Mouse (Mus musculus): ENCODE measurements around the gene Pitpnm2. TPM values are rescaled to one million over a fixed set of nuclear protein-coding genes. Genes with fewer than 3 reads are reported as not detected.

The Pitpnm2 gene
- polyA plus RNA-seq, 1 experiment from 2014 or later = 9.8 TPM

DNA sequence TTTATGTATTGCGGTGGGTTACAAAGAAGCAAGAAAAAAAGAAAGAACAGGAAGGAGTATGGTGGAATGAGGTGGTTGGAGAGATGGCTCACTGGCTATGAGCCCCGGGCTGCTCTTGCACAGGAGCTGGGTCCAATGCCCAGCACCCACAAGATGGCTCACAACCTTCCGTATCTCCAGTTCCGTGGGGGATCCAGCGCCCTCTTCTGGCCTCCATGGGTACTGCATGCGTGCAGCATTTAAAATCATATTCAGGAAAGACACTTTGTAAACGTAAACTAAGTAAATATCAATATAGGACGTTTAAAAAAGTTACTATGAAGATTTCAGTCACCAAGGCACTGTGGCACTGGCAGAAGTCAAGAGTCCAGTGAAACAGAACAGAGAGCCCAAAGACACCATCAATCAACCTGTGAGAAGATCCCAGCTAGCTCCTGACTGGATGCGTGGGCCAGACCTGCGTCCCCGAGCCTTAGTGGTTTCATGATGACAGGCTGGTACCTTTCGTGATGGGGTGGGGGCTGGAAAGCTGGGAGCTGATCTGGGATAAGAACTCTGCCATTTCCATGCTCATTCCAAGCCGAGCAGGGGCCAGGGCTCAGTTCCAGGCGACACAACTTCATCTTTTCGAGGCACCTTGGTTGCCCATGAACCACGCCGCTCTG, 138.4 kb downstream of the Pitpnm2 start:
- TF ChIP-seq CTCF (IDR thresholded peaks at IDR 0.05; ENCODE audit: low read depth) = peak; percentile 86
- Histone ChIP-seq H3K4me3 (ENCODE audit: low read depth, low read length) (peak overlapping the region; percentile 85), H3K4me2 (peak overlapping the region; percentile 94), H3K4me1 (ENCODE audit: insufficient read depth) (0 out of 2 replicates have a peak, but pooled peaks cover 3% of the 10 kb centered on the region), H3K9ac (peak overlapping the region; percentile 64), H3K36me3 (ENCODE audit: insufficient read depth) (peaks cover 5% of the 10 kb centered on the region; the same call in 1 of the 2 replicates), H3K27ac (ENCODE audit: low read depth) (peak overlapping the region; percentile 54; the same call in 1 of the 2 replicates), H3K9me3 (ENCODE audit: low read depth, low read length) (no peaks in the 10 kb centered on the region), H3K27me3 (ENCODE audit: insufficient read depth, low read length) (no peaks in the 10 kb centered on the region)
- ATAC-seq (ENCODE audit: insufficient read depth) (no peak), DNase-seq (peak; percentile 60)
- 19% methylated on average over 17 of the region's 17 CpGs for WGBS

DNA sequence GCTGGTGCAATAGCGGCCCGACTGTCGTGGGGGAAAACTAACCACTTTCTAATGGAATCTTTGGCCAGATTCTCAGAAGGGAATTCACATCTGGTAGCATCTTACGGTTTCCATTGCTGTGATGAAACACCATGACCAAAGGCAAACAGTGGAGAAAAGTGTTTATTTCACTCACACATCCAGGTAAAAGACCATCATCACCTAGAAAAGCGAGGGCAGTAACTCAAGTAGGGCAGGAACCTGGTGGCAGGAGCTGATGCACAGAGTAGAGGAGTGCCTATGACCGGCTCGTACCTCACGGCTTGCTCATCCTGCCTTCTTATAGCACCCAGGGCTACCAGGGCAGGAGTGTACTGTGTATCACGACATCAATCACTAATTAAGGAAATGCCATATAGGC, 146.0 kb downstream of the Pitpnm2 start:
- 92% methylated on average over 9 of the region's 9 CpGs for WGBS

DNA sequence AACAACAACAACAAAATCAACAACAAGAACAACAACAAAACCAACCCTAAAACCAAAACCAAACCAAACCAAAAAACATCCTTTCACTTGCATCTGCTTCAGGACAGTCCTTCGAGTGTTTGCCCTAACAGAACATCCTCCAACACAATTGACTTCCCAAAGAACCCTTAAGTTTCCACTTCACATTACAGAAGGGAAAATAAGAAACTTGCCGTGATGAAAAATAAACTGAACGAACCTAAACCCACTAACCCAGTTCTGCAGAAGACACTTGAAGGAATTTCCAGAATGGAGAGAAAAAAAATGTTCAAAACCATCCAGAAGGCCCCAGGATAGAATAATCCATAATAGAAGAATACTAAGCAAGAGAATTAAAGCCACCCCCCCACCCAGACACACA, 146.5 kb downstream of the Pitpnm2 start:
- no peak for ATAC-seq (ENCODE audit: insufficient read depth)

More for the DNA sequence above, 146.0 kb downstream of the Pitpnm2 start:
- no peak for ATAC-seq (ENCODE audit: insufficient read depth)
- H3K27me3 ChIP-seq (ENCODE audit: insufficient read depth, low read length) = no peaks in the 10 kb centered on the region
- no peak for DNase-seq
- no peak overlapping the region for H3K4me3 ChIP-seq (ENCODE audit: low read depth, low read length)
- H3K9me3 ChIP-seq (ENCODE audit: low read depth, low read length) = no peaks in the 10 kb centered on the region
- no peak overlapping the region for H3K27ac ChIP-seq (ENCODE audit: low read depth)
- no peak overlapping the region for H3K9ac ChIP-seq
- H3K36me3 ChIP-seq (ENCODE audit: insufficient read depth) = no peaks in the 10 kb centered on the region
- H3K4me2 ChIP-seq = no peak overlapping the region
- TF ChIP-seq CTCF (IDR thresholded peaks at IDR 0.05; ENCODE audit: low read depth) = no peak
- no peaks in the 10 kb centered on the region for H3K4me1 ChIP-seq (ENCODE audit: insufficient read depth)

DNA sequence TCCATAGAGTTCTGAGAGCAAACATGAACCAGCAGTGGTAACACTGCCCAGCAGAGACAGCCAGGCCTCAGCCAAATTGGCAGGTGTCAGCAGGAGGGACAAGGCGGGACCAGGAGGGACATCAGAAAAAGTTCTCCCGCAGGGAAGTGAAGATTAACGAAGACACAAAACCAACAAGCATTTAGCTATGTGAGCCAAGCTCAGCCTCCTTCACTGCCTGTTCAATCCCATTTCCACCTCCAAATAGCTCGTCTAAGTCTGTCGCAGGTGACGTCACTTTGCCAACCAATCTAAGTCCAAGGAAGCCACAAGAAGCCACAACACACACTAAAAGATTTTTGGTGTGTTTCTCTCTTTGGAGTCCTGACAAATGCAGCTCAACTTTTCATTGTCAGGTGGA, 147.2 kb downstream of the Pitpnm2 start:
- no peaks in the 10 kb centered on the region for H3K36me3 ChIP-seq (ENCODE audit: insufficient read depth)
- H3K9me3 ChIP-seq (ENCODE audit: low read depth, low read length) = no peaks in the 10 kb centered on the region
- H3K9ac ChIP-seq = no peak overlapping the region
- H3K4me3 ChIP-seq (ENCODE audit: low read depth, low read length) = no peak overlapping the region
- ATAC-seq (ENCODE audit: insufficient read depth) (no peak), DNase-seq (no peak)
- H3K4me1 ChIP-seq (ENCODE audit: insufficient read depth) = no peaks in the 10 kb centered on the region
- H3K27me3 ChIP-seq (ENCODE audit: insufficient read depth, low read length) = no peaks in the 10 kb centered on the region
- TF ChIP-seq CTCF (IDR thresholded peaks at IDR 0.05; ENCODE audit: low read depth) = no peak
- WGBS = 79% methylated on average over 6 of the region's 6 CpGs
- H3K27ac ChIP-seq (ENCODE audit: low read depth) = no peak overlapping the region
- no peak overlapping the region for H3K4me2 ChIP-seq

More for the DNA sequence above, 146.5 kb downstream of the Pitpnm2 start:
- Histone ChIP-seq H3K27me3 (ENCODE audit: insufficient read depth, low read length) (no peaks in the 10 kb centered on the region), H3K36me3 (ENCODE audit: insufficient read depth) (no peaks in the 10 kb centered on the region), H3K4me1 (ENCODE audit: insufficient read depth) (no peaks in the 10 kb centered on the region), H3K9ac (no peak overlapping the region), H3K27ac (ENCODE audit: low read depth) (no peak overlapping the region), H3K4me3 (ENCODE audit: low read depth, low read length) (no peak overlapping the region), H3K9me3 (ENCODE audit: low read depth, low read length) (no peaks in the 10 kb centered on the region), H3K4me2 (no peak overlapping the region)
- 70% methylated on average over 3 of the region's 3 CpGs for WGBS
- TF ChIP-seq CTCF (IDR thresholded peaks at IDR 0.05; ENCODE audit: low read depth) = no peak
- no peak for DNase-seq

DNA sequence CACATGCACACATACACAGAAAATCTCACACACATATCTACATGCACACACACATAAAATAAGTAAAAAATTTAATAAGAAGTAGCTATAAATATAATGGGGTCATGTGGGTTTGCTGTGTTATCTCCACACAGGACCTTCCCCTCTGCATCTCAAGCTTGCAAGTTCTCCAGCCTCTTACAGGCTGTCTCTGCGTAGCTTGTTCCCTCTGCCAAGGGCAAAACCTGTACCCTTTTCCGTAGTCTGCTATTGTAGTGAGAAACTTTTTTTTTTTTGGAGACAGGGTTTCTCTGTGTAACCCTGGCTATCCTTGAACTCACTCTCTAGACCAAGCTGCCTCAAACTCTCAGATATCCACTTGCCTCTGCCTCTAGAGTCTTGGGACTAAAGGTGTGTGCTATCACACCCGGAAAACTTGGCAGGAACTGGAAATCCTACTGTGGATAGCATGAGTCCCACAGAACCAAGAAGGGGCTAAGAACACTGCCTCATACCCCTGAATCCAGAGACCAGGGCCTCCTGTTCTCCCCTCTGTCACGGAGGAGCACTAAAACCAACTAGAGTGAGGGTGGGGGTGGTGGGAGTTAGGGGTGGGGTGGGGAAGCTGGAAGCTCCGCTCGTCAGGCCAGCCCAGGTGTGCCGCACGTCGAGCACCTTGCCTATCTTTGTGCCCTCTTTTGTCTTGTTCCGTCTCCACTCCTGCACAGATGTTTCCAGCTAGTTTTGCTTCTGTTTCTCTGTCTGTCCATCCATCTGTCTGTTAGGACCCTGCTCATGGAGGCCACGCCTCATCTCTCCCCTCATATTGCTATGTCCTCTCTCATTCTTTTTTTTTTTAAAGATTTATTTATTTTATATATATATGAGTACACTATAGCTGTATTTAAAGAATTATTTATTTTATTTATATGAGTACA, 149.2 kb downstream of the Pitpnm2 start:
- Histone ChIP-seq H3K9me3 (ENCODE audit: low read depth, low read length) (no peaks in the 10 kb centered on the region), H3K9ac (no peak overlapping the region), H3K36me3 (ENCODE audit: insufficient read depth) (no peaks in the 10 kb centered on the region), H3K4me3 (ENCODE audit: low read depth, low read length) (no peak overlapping the region), H3K4me2 (no peak overlapping the region), H3K4me1 (ENCODE audit: insufficient read depth) (no peaks in the 10 kb centered on the region), H3K27ac (ENCODE audit: low read depth) (no peak overlapping the region), H3K27me3 (ENCODE audit: insufficient read depth, low read length) (no peaks in the 10 kb centered on the region)
- ATAC-seq (ENCODE audit: insufficient read depth) (no peak), DNase-seq (no peak)
- no peak for TF ChIP-seq CTCF (IDR thresholded peaks at IDR 0.05; ENCODE audit: low read depth)
- WGBS = 89% methylated on average over 11 of the region's 11 CpGs

DNA sequence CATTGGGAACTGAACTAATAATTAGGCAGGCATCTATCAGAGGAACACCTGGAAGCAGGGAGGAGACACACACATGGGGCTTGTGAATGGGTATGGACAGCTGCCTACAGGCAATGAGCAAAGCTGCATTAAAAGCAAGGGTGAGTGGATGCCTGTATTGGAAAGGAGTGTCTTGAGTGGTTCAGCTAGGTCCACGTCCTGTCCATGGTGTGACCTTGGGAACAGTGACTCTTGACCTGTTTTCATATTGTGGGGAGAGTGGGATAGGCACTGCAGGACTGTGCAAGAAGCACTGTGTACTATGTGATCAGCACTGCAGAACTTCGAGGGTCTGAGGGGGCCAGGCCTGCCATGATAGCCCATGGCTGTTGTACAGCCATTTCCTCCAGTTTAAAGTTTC, 150.6 kb downstream of the Pitpnm2 start:
- no peaks in the 10 kb centered on the region for H3K27me3 ChIP-seq (ENCODE audit: insufficient read depth, low read length)
- no peak overlapping the region for H3K9ac ChIP-seq
- H3K4me2 ChIP-seq = no peak overlapping the region
- 72% methylated on average over 2 of the region's 2 CpGs for WGBS
- no peaks in the 10 kb centered on the region for H3K4me1 ChIP-seq (ENCODE audit: insufficient read depth)
- DNase-seq = no peak
- H3K9me3 ChIP-seq (ENCODE audit: low read depth, low read length) = no peaks in the 10 kb centered on the region
- H3K4me3 ChIP-seq (ENCODE audit: low read depth, low read length) = no peak overlapping the region
- no peak for ATAC-seq (ENCODE audit: insufficient read depth)
- no peaks in the 10 kb centered on the region for H3K36me3 ChIP-seq (ENCODE audit: insufficient read depth)
- no peak overlapping the region for H3K27ac ChIP-seq (ENCODE audit: low read depth)
- TF ChIP-seq CTCF (IDR thresholded peaks at IDR 0.05; ENCODE audit: low read depth) = no peak
